Mouse (Mus musculus) right cerebral cortex, postnatal 36 days (tissue): Measurements from ENCODE around the gene Cxcl1.
A peak's percentile ranks its signal among the peaks of the same experiment; 100 is the strongest.

ENCODE experiments used
- DNase-seq, 2 experiments: peaks; one replicate each; pipeline ENCODE4 v3.0.0; 2022; ENCODE audit warnings: low spot score in 2 of 2, mixed read lengths in 1 of 2

Cxcl1 gene

GRCm38 (mm10) chr5:90888661-90889060 is 2.4 kb upstream of the Cxcl1 start:
- no peak for DNase-seq

- DNase-seq: no peak
These were observed 398 bp downstream of the Cxcl1 start for GRCm38 (mm10) chr5:90891464-90891813.

- no peak for DNase-seq
These were observed 3.2 kb downstream of the Cxcl1 start for GRCm38 (mm10) chr5:90894231-90894630.

DNA sequence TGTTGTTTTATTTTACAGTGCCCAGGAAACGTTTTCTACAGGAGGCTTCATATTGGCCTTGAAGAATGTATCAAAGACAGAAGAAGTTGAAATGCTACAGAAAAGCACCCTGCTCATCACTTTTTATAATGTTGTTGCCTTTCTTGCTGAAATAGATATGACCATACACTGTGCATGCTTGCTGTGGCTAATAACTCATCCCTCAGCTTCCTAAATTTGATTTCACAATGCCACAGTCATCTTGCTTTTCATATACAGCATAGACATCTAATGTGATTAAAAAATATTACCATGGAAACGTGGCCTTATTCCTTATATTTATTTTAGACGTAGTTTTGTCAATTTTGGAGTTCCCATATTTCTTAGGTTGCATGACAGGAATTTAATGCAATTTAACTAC is 6.4 kb downstream of the Cxcl1 start:
- no peak for DNase-seq

GRCm38 (mm10) chr5:90899308-90899707 is 8.3 kb downstream of the Cxcl1 start:
- no peak for DNase-seq

DNA sequence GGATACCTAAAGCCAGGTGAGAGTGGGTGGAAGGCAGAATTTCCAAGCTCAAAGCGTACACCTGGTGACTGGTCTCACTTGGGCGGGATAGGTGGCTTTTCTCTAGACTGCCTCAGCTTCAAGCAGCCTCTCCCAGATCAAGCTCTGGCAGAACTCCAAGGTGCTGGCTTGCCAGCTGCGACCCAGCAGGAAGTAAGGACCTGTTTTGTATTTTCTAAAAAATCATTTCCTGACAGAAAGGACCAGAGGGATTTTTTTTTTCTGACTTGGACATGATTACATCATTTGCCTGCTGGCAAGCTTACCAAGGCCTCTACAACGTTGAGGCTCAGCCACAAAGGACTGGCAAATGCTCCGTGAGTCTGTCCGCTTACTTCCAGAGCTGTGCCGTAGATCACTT is 9.1 kb downstream of the Cxcl1 start:
- DNase-seq: no peak

- no peak for DNase-seq
These were observed 9.6 kb downstream of the Cxcl1 start for GRCm38 (mm10) chr5:90900688-90901087.

DNA sequence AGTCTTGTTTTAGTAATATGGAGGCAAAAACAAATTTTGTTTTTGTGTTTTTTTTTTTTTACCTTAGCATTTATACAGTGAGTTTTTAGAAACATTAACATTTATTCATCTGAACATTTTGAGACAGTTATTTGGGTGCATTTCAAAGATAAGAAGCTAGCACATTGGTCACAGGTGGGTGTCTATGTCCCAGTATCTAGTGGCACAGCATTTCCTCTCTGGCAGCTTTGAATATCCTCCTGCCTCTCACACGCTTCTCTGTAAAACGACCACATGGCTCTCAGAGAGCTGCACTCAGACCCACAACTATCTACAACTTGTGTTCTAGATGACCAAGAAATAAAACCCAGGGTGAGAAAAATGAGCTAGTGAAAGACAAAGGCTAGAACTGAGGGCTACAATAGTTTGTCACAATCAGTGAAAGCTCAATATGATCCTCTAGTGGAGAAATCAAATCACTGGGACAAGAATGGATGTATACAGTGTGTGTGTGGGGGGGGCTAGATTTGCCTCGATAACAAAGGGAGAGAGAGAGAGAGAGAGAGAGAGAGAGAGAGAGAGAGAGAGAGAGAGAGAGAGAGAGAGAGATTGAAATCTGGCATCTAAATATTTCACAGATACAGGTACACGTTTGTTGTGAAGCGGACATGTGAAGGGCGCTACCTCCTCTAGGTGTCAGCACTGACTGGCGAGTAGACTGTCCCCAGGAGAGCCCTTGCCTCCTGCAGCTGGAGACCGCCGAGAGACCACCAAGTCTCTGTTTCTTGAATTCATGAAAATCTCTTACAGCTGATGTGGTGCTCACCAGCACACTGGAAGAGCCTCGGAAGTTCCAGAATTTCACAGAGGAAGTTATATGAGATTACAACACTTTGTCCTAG is 11.6 kb downstream of the Cxcl1 start:
- DNase-seq: no peak

- DNase-seq: no peak
These were observed 12.4 kb downstream of the Cxcl1 start, which contains the start of gene Cxcl2 for GRCm38 (mm10) chr5:90903339-90904020. TSS of gene Cxcl2 (plus strand) at chr5:90903871.

DNA sequence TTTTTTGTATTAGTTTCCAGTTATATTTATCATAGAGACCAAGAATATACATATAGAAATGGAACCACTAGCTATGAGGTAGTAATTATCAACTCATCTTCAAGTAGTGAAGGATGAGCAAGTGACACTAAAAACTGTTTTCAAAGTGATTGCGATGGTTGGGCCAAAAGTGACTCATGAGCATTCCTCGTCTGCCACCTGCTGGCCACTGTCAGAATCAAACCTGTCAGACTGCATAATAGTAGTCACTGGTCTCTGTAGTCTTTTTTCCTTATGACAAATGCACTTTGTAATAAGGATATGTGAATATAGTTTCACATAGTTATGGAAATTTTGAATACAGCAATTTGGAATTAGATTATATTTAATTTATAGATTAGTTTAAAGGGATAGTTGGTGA is 17.9 kb downstream of the Cxcl1 start:
- DNase-seq: peak in 1 of 2 experiments; percentile 45

GRCm38 (mm10) chr5:90919495-90919894 is 28.5 kb downstream of the Cxcl1 start:
- DNase-seq: no peak

DNA sequence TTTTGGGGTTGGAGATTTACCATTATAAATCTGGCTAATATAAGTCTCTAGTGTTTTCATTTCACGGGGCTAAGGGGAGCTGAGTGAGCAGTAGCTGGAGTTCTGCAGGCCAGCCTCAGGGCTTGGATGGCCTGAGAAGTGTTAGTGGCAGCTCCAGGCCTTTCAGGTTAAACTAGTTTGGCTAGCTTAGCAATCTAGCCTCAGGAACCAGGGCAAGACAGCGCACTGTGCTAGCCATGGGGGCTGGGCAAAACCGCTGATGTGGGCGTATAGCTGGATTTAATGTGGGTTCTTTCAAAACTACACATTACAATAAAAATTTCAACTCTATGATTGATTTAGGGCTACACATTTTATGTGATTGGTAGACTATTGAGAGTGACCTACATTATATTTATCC is 31.9 kb downstream of the Cxcl1 start:
- DNase-seq: no peak

DNA sequence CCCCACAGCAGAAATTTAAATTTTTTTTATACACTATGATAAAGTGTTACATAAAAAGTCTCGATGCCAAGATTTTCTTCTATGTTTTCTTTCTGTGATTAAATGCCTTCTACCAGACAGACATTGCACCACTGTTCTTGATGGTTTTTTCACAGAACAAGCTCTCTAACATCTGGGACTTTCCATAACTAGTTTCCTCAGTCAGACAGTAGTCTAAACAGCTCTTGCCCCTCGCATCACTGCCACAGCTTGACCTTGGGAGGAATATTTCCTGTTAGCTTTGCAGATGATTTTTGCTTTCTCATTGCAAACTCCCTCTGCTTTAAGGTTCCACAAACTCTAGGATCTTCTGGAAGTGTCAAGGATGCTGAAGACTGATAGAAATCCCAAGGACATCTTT is 39.5 kb downstream of the Cxcl1 start:
- no peak for DNase-seq

DNA sequence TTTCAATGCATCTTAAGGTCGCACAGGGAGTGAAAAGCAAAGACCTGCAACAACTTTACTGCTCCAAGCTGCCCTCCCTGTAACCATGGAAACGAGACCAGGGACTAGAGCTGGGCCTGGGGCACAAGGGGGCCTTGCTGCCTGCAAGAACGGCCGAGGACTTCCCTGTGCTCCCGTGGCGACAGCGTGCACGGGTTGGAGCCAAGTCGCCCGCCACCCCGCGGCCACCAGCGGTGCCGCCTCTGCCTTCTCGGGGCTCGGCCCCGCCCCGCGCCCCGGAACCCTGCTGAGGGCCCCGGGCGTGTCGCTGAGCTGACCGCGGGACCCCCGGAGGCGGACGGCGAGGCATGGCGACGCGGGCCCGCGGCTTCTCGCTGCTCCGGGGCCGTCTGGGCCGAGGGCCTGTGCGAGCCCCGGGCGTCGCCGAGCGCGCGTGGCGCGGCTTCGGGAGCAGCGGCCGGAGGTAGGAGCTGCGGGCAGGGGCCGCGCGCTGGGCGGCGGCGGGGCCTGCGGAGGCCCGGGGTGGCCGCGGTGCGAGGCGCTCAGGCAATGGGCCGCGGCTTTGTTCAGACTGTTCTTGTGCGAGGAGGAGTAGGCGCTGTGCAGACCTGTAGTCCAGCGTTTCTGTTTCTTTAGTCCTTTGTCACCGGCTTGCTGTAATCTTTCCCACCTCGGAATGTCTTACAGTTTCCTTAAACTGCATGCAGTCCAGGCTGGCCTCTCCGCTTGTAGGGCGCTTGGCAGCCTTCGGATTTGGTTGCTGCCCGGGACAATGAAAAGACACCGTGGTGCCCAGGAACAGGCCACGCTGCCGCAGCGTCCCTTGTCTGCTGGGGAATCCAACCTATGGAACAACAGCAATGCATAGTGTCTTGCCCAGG is 40.2 kb downstream of the Cxcl1 start, which contains the start of gene Mthfd2l:
Mthfd2l (plus strand) TSS at position 147 of the 881 bp plus-strand sequence.
- DNase-seq: peak; percentile 58 to 67

GRCm38 (mm10) chr5:90931911-90932310 is 40.9 kb downstream of the Cxcl1 start:
- DNase-seq: no peak

- no peak for DNase-seq
These were observed 45.7 kb downstream of the Cxcl1 start for GRCm38 (mm10) chr5:90936706-90937105.
